Mouse (Mus musculus): ENCODE measurements at regions not wholly inside any gene's neighbourhood (a gene's known extent, or its start where the extent isn't known, plus 50 kb on each side); places are given as distances from the start of the nearest gene placed in this dataset.
"Not testable (repeated sequence)": the region's sequence is repeated elsewhere in the genome, so short reads cannot be mapped to it uniquely, and the experiment has no call there.

DNA sequence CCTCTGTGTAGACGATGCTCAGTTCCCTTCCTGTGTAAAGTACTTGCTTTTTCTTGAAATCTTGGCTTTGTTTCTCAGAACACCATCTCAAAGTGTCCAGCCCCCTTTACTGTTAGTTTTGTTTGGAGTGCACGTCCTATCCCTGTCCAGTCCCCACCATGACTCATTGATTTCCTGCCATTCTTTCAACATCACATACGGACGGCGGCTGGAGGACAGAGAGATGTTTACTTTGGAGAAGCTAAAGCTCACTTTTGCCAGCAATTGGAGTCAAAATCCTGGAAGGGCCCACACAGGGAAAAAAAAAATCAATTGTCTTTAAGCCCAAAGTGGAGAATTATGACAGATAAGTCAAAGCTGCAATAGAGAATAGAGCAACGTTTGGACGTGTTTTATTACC is 51.8 kb downstream of the Gm5426 start:
- ATAC-seq (replicated peaks; ENCODE audit: low FRiP score, low TSS enrichment, poor library complexity, severe bottlenecking), result no peak

DNA sequence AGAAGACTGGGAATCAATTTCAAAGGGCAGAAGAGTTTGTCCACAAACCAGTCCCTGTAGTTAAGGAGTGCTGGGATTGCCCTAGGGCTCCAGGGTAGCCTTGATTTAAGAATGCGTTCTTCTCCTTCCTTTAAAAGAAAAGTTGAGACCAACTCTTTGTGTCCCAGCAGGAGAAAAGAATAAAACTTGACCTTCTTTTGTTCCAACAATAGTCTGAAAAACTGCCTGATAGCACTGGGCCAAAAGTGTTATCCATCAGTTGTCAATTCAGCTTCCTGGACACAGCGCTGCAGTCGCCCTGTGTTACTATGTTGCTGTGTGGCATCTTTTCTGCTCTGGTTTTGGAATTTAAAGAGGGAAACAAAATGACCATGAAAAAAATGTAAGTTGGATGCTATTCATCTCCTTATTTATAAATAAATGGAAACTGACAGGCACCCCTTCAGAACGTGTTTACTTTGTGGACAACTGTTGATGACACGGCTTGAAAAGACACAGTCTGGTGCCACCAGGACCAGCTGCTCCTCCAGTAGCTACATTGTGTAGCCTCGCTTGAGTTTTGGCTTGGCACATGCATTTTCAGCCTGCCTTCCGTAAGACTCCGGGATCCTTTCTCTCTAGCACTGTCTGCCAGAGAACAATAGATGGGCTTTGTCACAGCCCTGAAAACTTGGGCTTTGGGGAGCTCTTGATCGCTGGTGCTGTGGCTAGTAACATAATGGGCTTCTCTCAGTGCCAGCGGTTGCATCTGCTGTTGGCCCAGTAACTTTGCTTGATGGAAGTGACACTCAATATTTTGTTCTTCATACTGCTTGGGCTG is 54.0 kb downstream of the Gm5426 start:
- ATAC-seq (replicated peaks; ENCODE audit: low FRiP score, low TSS enrichment, poor library complexity, severe bottlenecking), result no peak

DNA sequence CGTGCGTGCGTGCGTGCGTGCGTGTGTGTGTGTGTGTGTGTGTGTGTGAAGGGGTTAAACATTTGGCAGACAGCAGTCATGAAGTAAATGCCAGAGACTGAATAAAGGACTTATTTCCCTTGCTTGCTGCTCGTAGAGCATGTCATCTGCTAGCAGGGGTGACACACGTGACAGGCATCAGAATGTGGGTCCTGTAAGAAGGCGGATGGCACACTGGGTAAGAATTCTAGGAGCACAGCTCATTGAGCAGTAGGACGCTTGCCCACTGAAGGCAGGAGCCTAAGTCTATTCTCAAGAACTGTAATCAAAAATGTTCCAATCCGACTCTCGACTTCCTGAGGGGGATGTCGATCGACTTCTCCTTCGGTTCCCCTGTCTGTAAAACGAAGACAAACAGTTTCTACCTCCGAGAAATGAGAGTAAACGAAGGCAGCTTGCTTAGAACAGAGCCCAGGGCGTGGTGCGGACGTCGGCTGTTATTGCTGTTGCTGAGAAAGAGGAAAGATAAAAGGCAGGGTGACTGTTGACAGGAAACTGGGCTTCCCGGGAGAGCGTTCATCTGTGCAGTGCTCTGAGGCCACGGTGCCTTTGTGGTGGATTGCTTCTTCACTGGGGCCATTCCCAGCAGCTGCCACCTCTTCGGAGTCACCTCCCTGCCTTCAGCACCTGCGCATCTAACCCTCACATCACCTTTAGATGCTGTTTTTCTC is 64.7 kb downstream of the Gm5426 start:
- peak; percentile 69 for ATAC-seq (replicated peaks; ENCODE audit: low FRiP score, low TSS enrichment, poor library complexity, severe bottlenecking)

DNA sequence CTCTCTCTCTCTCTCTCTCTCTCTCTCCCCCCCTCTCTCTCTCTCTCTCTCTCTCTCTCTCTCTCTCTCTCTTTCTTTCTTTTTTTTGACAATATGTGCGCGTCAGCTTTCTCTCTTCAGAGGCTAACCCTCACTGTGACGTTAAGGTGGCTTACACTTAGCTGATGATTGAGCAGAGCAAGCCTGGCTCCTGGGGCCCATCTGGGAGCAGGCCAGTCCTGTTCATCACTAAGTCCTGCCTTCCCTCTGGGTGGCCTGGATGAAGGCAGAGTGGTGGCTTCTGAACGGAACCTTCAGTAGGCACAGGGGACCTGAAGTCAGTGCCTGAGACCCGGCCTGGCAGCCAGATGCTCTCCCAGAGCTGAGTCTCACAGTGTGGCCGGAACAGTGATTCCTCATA is 65.5 kb downstream of the Gm5426 start:
- ATAC-seq (replicated peaks; ENCODE audit: low FRiP score, low TSS enrichment, poor library complexity, severe bottlenecking), result no peak

DNA sequence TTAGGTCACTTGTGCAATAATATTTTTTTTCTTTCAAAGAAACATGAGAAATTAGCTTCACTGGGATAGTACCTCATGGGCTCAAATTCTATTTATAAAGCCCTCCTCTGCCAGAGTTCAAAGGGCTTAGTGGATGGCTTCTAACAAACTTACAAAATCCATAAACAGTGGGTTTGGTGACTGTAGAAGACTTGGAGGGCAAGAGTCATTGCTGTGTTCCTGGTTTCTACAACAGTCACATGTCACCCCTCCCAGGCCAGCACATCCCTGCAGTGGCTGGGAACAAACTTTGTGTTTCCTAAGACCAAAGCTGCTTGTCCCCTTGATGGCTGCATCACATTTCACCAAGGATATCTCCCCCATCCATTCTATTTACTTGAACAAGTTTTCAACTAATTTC is 66.5 kb downstream of the Gm5426 start:
- ATAC-seq (replicated peaks; ENCODE audit: low FRiP score, low TSS enrichment, poor library complexity, severe bottlenecking), result no peak

DNA sequence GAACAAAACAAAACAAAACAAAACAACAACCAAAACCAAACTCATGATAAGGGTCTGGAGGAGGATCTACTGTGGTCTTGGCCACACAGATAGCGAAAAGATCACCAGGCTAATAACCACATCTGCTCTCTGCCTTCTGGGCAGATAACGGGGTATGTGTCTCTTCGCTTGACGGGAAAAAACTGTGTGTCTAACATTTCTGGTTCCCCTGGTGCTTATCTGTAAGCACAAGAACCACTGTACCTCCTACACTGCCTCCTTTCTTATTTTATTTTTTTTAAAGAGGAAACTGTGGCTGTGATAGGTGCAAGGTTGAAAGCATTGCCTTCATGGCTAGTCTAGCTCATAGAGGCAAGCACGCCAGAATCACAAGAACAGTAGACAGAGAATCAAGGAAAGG is 67.8 kb downstream of the Gm5426 start:
- peak; percentile 91 for ATAC-seq (replicated peaks; ENCODE audit: low FRiP score, low TSS enrichment, poor library complexity, severe bottlenecking)

DNA sequence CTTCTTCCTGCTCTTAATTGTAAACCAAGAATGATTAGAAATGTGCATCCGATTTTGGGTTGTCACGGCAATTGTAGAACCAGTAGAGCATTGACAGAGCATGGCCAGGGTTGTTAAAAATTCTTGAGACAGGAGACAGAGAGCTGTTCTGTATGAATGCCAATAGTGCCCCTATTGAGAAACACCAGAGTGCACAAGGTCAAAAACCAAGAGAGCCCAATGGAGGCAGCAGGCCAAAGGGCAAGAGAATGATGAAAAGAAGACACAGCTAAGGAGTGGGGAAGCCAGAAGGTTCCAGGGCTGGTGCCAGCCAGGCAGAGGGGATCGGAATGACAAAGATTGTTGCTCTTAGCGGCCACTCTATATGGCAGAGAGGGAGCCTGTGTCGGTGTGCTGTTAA is 72.8 kb downstream of the Gm5426 start:
- no peak for ATAC-seq (replicated peaks; ENCODE audit: low FRiP score, low TSS enrichment, poor library complexity, severe bottlenecking)

DNA sequence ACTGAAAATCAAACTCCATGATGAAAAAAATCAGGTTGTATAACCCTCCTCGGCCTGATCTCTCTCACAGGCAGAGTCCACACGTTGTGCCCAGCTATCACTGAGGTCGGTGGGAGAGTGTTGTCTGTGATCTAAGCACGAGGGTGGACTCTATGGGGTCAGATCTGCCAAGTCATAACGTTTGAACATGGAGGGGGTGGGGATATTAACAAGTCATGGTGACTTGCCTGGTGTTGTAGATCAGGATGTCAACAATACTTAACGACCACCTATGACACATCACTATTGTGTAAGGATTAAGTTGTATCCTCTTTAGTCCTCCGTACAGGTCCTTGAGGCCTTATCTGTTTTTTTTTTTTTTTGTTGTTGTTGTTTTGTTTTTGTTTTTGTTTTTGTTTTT is 74.8 kb downstream of the Gm5426 start:
- no peak for ATAC-seq (replicated peaks; ENCODE audit: low FRiP score, low TSS enrichment, poor library complexity, severe bottlenecking)

DNA sequence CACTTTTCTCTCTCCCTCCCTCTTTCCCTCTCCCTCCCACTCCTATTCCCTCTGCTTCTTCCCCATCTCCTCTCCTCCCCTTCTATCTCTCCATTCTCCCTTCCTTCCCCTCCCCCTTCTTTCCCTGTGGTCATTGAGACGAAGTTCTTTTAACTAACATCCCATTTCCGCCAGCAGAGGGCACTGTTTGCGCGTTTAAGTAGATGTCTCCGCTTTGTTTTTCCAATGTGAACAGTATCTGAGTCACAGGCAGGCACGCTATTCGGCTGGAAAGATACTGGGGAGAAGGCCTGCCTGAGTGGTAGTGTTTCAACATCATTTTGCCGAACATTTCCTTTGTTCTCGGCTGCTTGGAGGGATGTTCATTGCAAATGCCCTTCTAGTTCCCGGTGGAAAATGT is 77.5 kb downstream of the Gm5426 start:
- peak; percentile 89 for ATAC-seq (replicated peaks; ENCODE audit: low FRiP score, low TSS enrichment, poor library complexity, severe bottlenecking)

DNA sequence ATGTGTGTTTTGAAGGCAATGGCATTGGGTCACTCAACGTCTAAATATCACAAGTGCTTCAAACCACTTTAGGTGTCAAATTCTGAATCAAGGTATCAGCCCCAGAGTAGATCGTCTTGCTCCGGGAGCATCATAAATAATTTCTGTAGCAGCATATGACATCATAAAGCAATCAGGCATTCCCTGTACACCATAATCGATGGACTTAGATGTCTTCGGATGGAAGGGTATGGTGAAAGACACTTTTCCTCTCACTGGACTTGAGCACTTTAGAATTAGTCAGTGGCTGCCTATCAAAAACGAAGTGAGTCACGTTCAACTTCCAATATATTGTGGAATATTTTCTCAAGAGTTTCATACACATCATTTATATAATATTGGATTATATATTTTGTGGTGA is 77.9 kb downstream of the Gm5426 start:
- 0 out of 2 replicates have a peak, but pooled peaks have one; percentile 14 for ATAC-seq (replicated peaks; ENCODE audit: low FRiP score, low TSS enrichment, poor library complexity, severe bottlenecking)

DNA sequence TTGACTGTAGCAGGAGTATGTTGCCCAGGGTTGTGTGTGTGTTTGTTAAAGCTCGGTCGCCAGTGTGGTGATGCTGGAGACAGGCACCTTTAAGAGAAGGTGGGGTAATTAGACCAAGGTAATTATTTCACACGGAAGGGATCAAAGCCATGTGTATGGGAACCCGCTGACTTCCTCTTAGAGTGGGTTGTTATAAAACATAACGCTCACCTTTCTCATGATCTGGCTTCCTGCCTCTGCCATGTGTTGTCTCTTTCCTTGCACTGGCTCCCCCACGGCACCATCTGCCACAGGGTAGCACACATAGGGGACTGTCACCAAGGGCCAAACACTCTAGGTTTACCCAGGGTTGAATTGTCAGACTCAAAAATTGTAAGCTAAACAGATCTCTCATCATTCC is 78.5 kb downstream of the Gm5426 start:
- no peak for ATAC-seq (replicated peaks; ENCODE audit: low FRiP score, low TSS enrichment, poor library complexity, severe bottlenecking)

DNA sequence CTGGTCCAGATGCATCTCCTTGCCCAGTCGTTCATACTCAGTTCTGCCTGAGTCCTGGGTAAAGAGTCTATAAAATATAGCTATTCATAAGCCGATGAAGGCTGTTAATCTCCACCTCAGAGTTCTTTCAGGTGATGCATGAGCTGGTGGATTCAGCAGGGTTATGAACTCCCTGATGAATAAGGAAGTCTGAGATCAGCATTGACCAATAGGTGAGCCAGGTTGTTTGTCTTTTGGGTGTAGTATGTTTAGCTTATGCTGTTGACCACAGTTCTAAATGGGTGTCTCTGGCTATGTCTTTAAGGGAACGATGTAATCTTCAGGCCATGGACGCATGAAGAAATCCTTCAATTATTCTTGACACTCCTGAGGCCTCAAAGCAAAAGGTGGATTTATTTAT is 84.3 kb downstream of the Gm5426 start:
- no peak for ATAC-seq (replicated peaks; ENCODE audit: low FRiP score, low TSS enrichment, poor library complexity, severe bottlenecking)

DNA sequence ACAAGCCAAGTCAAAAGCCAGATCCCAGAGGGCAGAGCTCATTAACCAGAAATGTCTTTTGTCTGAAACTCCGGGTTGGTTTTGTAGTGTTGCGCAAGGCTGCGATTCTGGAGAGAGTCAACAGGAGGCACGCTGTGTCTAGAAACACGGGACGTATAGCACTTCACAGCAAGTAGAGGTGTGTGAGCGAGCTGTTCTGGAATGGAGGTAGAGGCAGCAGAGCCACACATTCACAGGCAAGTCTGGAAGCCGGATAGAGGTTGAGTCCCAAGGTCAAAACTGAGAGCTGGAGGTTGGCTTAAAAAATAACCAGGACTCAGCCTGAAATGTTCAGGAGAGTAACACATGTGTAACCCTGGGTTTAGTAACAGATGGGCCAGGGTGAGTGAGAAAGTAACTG is 94.0 kb downstream of the Gm5426 start:
- no peak for ATAC-seq (replicated peaks; ENCODE audit: low FRiP score, low TSS enrichment, poor library complexity, severe bottlenecking)

DNA sequence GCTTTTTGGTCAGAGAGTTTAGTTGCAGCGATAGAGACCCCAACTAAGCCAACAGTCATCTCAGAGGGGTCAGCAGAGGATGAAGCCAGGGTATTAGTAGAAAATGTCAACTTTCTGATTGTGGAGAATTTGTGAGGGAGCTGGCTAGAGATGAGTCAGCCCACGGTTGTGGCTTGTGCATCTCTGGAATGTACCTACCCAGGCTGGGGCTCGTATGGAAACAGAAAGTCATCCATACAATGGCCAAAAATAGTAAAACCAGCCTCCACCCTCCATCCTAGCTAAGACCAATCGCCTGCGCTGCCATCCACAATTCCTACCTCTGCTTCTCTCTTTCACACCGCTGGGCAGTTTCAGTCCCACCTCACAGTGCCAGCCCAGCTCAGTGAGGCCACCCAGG is 94.9 kb downstream of the Gm5426 start:
- no peak for ATAC-seq (replicated peaks; ENCODE audit: low FRiP score, low TSS enrichment, poor library complexity, severe bottlenecking)

DNA sequence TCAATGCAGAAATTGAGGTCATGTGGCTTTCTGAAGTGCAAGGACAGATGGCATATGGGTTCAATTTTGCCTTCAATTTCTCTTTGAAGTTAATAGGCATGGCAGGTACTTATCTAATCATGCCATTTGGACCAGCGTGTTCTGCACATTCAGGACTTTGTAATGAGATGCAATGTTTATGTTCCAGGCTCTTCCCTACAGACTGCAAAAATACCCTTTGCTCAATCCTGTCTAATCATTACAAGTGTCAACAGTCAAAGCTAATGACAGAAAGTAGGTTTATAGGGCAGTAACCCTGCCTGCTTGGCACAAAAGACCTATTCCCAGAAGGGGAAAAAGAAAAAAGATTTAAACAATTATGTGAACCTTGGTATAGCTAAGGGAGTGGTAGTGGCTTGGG is 96.5 kb downstream of the Gm5426 start:
- no peak for ATAC-seq (replicated peaks; ENCODE audit: low FRiP score, low TSS enrichment, poor library complexity, severe bottlenecking)

DNA sequence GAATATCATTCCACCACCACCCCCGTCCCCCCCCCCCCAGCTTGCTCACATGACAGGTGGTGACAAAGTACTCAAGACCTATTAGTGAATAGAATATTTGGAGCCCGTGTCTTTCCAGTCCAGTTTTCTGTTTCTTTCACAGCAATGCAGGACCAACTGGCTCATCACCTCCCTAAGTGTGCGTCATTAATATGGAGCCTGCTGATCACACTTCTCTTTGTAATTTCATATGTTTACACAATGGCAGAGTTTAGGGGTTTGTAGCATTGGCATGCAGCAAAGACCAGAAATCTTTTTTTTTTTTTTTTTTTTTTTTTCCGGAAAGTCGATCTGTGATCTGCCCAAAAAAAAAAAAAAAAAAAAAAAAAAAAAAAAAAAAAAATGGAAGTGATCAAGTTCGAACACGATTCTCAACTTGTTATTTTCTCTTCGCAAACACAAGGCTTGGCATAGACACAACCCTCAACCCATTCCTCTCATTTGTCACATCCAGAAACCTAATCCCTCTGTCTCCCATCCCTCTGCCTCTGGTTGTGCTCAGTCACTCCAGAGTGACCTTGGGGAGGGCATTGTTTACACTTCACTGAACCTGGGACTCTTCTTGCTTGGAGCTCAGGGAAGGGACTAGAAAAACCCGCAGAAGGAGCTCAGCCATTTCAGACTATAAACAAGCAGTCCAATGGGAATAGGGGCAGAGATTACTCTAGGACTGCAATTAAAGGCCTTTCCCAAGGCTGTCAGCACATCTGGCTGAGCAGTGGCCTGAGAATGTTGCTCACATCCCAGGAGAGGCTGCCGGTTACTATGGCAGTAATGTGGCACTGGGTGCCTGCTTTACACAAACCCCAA is 98.4 kb downstream of the Gm5426 start:
- ATAC-seq (replicated peaks; ENCODE audit: low FRiP score, low TSS enrichment, poor library complexity, severe bottlenecking), result no peak

DNA sequence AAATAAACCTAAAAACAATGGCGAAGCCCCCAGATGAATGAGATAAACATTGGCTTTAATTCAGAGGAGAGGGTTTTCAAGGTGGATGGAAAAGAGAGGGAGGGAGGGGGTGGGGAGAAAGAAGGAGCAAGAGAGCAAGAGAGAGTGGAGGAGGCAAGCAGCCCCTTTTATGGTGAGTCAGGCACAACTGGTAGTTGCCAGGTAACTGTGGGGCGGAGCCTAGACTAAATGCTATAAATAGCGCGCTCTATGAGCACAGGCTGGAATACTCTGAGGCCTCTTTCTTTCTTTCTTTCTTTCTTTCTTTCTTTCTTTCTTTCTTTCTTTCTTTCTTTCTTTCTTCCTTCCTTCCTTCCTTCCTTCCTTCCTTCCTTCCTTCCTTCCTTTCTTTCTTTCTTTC is 99.6 kb downstream of the Gm5426 start:
- not testable (repeated sequence) for ATAC-seq (replicated peaks; ENCODE audit: low FRiP score, low TSS enrichment, poor library complexity, severe bottlenecking)

DNA sequence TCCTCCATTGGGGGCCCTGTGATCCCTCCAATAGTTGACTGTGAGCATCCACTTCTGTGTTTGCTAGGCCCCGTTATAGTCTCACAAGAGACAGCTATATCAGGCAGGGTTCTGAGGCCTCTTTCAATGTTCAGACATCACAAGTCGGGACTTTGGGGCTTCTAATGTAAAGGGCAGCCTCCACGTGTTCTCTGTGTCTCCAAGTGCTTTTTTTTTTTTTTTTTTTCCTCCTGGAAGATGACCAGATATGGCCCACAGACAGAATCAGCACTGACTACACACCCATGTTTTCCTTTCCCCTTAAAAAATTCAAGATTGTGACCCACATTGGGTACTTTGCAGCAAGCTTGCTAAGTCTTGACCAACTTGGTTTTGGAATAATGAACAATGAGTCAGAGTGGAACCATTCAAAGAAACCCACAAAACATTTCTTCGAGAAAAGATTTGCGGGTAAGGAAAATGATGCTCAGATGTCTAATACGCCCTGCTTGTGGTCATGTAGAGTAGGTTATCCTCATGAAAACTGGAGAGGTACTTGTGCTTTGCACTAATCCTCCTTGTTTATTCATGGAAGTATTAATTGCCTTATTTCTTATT is 100.5 kb downstream of the Gm5426 start:
- ATAC-seq (replicated peaks; ENCODE audit: low FRiP score, low TSS enrichment, poor library complexity, severe bottlenecking), result no peak

DNA sequence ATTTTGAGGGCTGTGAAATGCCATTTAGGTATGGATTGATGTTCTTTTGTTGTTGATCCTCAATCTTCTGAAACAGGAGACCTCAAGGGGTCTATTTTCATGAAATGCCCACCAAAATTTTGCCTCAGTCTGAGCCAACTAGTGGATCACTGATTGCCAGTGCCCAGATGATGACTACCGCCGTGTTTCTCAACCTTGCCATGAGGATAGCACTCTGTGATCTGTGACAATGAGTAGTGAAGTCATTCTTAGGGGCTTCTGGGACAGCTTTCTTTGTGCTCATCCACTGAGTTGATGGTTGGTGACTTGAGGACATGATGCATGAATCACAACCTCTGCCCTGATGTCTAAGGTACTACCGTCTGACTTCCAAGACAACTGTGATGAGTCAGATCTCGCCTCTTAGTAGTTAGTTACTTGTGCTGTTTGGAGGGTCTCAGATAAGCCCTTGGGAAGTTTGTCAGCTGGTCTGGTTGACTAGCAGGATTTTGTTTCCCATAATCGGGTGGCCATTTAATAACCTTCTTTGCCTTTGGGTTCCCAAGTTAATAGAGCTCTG is 101.2 kb downstream of the Gm5426 start:
- no peak for ATAC-seq (replicated peaks; ENCODE audit: low FRiP score, low TSS enrichment, poor library complexity, severe bottlenecking)

DNA sequence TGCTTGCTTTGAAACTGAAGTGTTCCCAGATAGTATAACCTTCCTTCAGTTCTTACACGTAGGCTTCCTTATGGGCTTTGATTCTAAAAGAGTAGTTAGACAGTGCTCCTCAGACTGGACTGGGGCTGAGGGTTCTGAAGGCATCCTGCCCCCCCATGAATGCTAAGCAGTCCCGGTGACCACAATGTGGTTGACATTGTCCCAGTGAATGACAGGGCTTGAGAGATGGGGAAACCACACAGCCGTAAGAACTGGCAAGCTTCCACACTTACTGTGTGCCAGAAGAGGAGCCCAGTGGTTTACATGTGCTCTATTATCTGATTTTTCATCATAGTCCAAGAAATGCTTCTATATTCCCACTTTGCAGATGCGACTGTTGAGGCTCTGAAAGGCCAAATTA is 101.8 kb downstream of the Gm5426 start:
- peak; percentile 60 for ATAC-seq (replicated peaks; ENCODE audit: low FRiP score, low TSS enrichment, poor library complexity, severe bottlenecking)

Data from megakaryocyte-erythroid progenitor cell, adult 5-6 weeks (primary cell).